Mouse (Mus musculus) cerebellum, postnatal 25 days (tissue): Measurements from ENCODE around the gene Crybg2.

Experiments
- DNase-seq, 2 experiments: peaks; one replicate each; pipeline ENCODE4 v3.0.0; 2021; ENCODE audit warnings: mixed read lengths in 2 of 2

Crybg2 gene

DNA sequence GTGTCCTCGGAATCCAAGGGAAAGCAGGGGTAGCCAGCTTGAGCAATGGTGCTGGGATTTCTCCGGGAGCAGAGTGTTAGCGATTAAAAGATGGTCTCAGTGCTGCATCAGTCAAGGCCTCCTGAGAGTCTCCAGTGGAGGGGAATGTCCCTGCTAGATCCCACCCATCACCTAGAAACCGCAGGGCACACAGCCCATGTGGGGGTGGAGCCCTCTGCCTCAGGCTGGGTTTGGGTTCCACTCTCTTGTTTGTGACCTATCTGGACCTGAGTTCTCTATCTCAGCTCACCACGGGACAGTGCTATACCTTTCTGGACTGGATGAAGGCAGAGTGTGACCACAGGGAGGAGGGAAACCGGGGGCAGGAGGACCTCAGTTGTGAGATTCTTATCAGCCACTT lies 1.7 kb upstream of the Crybg2 start:
- no peak for DNase-seq

DNA sequence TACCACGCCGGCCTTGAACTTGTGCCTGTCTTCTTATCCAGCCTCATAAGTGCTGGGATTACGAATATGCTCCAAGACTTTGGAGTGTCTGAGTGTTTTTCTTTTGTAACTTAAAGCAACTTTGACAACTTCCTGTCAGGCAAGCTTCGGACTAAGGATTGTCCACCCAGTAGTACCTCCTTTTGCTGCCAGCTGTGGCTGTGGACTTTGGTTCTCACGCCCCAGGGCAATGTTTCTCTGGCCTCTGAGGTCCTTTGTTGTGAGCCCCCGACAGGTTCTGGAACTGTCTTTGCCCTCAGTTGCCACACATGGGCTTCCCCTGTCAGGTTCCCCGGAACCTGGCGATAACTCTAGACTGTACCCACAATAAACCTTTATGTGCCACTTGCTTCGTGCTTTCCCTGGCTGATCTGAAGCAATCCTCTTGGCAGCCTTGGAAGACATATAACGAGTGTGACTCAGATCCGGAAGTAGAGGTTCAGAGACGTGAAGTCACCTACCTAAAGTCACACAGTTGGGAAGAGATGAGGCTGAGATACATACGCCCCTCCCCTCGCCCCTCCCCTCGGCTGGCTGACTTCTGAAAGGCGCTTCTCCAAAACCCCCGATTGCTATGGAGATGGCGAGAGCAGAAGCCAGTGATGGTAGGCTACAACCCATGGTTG lies 683 bp downstream of the Crybg2 start:
- DNase-seq = no peak

DNA sequence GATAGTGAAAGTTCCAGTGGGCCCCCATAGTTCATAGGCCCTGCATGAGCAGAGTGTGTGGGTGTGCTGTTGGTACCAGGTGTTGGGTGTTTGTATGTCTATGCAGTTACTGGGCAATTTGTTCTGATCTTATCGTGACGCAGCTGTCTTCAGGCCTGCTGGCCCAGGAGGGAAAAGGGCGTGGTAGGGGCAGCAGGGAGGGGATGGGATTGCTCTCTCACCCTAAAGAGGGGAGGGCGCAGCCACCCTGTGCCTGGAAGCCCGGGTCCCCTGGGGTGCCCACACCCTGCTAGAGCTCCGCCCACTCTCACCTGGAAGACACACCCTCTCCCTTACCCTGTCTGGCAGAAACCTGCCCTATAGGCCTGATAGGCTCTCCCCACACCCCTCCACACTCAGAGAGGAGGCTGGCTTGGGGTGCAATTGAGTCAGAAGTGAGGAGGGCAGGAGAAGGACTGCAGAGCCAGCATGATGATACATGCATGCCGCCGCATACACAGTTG lies 1.4 kb downstream of the Crybg2 start:
- DNase-seq = no peak

DNA sequence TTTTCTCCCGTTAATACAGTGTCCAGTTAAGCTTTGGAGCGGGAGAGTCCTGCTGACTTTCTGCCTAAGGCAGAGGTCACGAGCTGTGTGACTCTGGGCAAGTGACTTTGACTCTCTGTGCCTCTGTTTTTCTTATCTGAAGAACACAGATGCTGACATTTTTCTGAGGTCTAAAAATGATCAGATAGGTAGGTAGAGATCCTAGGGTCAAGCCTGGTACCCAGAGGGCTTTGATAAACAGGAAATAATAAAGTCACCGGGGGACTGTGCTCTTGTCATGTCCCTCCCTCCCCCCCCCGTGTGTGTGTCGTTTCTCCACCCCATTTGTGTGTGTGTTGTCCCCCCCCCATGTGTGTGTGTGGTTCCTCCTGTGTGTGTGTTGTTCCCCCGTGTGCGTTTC lies 1.9 kb downstream of the Crybg2 start:
- no peak for DNase-seq

DNA sequence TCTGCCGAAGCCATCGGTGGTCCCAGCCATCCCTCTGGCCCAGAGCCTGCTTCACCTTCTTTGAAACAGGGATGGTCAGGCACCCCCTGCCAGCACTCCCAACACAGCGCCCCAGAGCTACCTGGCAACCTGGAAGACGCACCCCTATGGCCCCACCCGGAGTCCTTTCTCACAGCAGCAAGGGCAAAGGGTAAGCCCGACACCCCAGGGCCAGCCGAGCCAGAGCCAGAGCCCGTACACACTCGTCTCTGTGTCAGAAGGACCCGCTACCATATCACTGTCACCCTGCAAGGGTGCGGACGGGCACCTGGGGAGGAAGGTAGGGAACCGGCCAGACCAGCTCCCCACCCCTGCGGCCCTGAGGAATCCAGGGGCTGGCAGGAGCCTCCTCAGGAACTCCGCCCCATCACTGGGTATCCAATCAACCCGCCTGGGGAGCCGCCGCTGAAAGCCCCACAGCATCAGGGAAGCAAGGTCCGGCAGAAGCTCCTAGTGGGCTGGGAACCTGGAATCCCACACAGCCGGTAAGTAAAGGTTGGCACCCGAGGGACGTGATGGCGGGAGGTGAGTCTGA lies 4.9 kb downstream of the Crybg2 start:
- DNase-seq = no peak

DNA sequence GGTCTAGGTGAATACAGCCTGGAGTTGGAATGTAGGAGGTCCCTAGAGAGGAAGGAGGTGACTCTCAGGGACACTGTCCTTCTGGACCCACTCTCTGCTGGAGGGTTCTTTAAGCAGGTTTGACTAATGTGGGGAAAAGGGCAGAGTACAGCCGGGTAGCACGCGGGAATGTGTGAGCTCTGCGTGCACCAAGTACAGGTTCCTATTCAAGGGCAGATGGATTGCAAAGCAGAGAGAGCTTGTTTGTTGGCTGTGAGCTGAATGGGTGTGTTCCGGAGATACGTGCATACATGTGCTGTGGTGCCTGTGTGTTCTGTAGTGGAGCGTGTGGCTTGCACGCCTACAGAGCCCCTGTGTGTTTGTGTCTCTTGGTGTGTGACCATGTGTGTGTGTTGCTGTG lies 6.8 kb downstream of the Crybg2 start:
- no peak for DNase-seq

DNA sequence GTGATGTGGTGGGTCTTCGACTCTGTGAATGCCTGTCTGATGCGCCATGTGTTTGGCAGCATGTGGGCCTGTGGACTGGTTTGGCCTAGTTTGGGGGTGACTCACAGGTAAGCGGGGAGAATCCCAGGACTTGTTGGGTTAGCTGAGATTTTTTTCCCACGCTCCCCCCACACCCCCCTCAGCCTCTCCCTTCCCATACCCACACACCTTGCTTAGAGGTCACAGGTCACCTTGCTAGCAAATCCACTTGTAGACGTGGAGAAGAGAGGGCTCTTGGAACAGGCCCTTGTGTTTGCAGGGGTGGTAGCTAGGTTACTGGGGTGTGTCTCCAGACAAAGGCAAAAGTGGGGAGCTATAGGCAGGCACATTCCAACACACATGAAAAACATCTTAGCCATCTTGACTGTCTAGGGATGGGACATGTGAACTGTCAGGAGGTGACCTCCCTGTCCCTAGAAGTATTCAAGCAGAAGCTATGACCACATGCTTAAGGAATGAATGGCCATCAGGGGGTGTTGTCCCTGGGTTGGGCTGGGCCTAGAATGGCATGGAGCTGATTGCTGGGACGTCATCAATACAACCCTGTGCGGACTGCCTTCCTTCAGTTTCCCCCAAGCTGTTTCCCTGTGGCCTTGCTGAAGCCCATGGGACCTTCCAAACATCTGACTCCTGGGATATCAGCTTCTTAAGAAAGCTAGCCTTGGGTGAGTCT lies 7.4 kb downstream of the Crybg2 start:
- DNase-seq = no peak

DNA sequence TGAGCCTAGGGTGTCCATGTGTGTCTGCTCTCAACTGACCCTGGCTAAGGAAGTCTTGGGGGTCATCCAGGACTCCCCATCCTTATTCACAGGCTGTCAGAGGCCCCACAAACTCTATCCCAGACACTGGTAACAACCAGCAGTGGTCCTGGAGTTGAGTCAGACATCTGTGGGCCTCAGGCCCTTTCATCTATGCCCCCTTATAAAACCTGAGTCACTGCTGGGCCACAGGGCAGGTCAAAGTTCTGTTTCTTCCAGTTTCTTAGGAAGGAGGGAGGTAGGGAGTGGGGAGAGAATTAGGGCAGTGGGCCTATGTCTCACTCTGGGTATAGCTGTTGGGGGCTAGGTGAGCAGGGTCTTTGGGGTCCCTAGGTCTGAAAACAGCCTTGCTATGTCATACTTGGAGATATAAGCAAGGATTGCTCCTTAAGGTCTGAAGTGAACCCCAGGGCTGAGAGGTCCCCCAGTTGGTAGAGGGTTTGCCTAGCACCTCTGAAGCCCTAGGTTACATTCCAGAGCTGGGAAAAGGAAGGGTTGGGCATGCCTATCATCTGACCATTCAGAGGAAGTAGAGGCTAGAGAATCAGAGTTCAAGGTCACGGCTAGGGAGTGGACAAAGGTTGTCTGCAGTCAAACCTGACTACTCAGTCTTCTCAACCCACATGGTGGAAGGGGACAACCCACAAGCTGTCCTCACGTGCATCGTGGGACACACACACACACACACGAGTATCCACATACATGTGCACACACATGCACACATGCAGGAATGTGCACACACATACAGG lies 8.4 kb downstream of the Crybg2 start:
- no peak for DNase-seq

DNA sequence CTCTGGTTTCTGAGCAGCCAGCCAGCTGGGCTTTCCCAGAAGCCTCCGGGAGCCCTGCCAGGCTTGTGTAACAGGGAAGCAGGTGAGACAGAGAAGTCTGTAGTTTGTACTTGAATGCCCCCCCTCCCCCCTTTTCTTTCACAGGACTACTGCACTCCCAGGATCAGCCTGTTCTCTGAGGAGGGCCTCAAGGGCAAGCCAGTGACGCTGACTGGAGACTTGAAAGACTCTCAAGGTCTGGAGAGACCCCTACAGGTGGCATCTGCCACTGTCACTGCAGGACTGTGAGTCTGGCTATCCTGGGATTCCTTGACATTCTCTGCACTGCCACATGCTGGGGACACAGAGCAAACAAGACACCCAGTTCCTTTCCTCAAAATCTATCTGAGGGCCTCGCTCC lies 18.1 kb downstream of the Crybg2 start:
- peak; percentile 24 to 57 for DNase-seq

DNA sequence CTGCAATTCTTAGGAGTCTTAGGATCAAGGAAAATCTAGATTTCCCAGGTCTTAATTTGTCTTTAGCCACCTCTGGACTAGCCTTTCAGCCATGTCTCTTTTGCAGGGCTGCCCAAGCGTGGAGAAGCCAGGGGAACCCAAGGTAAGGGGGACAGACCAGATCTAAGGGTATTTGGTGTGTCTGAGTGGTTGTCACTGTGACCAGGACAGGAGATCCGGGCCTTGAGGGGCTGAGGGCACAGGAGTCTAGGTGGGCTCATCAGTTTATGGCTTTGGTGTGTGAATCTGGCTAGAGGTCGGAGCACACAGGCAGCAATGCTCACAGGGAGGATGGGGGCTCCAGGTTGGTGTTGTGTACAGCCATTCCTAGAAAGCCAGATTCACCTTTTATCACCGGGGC lies 20.1 kb downstream of the Crybg2 start:
- no peak for DNase-seq

DNA sequence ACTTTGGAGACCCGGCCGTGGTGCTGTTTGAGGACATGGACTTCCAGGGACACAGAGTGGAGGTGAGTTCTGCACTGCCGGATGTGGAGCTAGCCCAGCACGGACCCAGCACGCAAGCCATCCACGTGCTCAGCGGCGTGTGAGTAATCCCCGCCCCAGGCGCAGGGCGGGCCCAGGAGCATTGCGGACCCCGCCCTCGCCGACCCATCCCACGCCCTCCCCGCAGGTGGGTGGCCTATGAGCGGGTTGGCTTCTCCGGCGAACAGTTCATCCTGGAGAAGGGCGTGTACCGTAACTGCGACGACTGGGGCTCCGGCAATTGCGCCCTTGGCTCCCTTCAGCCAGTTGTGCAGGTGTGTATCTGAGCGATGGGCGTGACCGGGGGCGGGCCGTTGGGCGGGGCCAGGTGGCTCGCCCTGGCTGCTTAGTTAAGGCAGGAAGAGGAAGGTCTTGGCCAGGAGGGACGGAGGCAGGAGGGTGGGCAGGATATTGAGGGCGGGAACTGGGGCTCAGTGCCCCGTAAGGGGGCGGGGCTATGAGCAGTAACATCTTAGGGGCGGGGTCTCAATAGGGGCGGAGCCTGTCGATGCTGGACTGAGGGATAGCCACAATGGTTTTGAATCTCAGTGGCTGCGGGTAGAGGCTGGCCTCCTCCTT lies 21.2 kb downstream of the Crybg2 start:
- DNase-seq = peak; percentile 54 to 59

DNA sequence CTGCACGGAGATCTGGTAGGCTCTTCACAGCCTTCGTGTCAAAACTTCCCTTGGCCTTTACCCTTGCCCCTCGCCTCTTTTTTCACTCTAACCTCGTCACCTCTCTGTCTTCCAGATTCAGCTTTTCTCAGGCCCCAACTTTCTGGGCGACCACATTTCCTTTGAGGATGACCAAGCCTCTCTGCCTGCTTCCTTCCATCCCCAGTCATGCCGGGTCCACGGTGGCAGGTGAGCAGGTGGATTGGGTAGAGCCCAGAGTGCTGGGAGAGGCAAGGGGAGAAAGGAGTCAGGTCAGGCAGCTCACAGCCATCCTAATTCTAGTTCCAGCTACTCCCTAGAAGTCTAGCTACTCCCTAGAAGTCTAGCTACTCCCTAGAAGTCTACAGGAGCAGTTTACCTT lies 21.8 kb downstream of the Crybg2 start:
- no peak for DNase-seq

DNA sequence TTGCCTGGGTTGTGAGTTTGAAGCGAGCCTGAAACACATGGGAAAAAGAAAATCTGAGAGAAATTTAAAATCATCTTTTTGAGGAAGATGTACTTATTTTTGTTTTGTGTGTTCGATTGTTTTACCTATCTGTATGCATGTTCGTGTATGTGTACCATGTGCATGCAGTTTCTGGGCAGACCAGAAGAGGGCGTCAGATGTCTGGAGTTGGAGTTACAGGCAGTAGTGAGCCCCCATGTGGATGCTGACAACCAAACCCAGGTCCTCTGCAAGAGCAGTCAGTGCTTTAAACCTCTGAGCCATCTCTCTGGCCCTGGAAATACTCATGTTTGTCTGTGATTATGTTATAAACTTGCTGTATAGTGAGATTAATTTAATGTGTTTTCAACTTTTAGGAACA lies 24.4 kb downstream of the Crybg2 start:
- no peak for DNase-seq

DNA sequence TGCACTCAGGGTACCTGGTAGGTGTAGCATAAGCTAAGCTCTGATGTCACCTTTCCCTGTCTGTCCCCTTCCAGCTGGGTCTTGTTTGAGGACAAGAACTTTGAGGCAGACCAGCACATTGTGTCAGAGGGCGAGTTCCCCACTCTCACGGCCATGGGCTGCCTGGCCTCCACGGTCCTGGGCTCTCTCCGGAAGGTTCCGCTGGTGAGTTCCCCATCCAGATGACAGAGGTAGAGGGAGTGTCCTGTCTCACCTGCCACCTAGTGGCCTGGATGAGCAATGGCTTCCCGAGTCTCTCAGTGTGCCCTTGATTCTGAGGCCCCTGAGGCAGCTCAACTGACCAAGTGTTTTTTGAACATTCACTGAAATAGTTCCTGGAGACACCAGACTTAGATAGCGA lies 26.8 kb downstream of the Crybg2 start:
- DNase-seq = peak; percentile 63 to 71

DNA sequence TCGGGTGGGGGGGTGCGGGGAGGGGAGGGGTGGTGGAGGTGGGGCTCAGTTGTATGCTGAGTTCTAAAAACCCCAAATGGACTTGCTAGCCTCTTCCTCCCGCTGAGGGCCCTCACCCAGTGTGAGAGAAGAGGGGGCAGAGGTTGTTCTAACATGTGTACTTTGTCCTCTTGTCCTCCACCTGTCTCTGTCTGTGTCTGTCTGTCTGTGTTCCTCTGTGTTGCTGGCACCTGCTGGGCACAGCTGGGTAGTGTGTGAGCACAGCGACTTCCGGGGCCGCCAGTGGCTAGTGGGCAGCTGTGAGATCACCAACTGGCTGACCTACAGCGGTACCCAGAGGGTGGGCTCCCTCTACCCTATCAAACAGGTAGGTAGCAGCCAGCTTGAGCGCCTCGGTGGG lies 28.4 kb downstream of the Crybg2 start:
- DNase-seq = no peak

DNA sequence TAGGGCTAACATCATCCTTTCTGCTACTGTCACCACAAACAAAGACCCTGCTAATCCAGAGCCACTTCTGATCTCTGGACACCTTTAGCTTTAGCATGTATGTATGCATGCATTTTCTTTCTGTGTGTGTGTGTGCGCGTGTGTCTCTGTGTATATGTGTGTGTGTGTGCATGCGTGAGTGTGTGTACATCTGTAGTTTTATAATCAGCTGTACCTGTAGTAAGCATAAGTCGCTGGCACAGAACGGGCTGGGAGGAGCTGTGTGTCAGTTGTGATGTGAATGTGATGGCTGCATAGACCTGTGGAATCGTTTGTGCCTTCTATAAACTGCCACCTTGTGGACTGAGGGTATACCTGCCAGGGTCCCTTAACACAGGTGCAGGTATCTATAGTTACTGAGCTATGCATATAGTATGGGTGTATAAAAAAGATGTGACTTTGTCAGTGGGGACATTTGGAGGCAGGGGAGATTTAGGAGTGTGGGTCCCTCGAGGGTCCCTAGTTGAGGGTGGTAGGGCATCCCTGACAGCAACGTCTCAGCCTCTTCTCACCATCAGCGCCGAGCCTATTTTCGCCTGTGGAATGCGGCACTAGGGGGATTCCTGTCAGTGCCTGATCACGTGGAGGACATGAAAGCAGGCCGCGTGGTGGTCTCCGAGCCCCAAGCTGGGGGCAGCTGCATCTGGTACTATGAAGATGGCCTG lies 30.1 kb downstream of the Crybg2 start:
- no peak for DNase-seq

DNA sequence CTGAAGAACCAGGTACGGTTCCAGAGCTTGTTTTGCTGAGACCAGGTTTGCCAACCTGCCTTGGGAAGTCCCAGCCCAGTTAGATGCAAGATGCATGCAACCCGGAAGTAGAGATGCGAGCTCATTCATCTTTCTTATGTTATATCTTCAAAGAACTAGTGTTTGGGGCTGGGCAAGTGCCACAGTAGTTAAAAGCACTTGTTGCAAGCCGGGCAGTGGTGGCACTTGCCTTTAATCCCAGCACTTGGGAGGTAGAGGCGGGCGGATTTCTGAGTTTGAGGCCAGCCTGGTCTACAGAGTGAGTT lies 30.6 kb downstream of the Crybg2 start:
- no peak for DNase-seq

DNA sequence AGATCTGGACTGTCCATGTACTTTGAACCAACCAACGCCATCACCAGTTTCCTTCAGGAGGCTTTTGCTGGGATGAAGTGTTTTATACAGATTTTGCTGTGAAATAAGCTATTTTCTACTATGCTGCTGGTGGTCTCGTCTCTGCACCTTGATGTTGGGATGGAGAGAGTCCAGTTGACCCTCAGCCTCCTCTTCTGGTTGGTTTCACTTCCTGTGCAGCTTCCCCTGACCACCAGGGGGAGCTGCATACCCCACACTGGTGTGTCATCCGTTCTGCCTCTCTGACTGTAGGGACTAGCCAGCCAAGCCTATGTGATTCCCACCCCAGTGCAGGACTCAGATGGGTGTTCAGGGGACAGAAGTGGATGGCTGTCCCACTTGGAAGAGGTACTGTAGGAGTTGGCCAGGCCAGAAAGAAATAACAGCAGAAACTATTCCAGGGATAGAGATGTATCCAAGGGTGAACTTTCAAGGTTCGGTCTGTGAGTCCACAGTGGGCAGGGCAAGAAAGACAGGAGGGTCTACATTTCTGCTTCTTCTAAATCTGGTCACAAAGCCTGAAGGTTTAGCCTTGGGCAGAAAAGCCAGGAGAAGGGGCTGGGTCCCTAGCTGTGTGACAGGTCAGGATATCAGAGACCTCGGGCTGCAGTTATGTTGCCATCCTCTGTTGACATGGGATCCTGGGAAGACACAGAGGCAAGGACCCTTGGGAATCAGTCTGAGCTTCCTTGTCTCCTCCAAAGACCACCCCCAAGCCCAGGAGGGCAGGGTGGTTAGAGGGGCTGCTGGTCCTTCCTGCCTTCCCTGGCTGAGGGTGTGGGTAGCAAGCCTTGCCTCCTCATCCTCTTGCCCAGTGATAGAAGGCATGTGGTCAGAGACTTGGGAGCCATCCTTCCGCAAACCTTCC lies 32.0 kb downstream of the Crybg2 start:
- DNase-seq = peak; percentile 36 to 60

DNA sequence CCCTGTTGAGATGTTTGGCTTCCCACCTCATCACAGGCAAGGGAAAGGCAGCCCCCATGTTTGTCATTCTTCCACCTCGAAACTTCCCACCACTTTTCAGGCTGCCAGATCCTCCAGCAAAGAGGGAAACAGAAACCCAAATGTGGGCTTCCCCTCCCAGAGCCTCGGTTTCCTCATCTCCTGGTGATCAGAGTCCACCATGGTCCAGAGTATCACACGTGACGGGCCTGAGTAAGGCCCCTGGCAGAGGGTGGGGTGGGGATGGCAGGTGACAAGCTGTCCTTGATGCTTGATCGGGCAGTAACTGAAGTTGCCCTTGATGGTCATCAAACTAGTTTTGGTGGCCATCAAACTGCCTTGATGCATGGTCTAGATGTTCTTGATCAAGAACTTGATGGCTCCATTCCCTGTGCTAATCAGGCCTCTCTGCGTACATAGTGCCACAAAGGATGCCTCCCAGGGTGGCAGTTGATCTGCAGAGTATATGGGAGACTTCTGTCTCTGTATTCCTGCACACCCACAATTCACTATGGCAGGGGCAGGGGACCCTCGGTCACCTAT lies 33.5 kb downstream of the Crybg2 start:
- no peak for DNase-seq

DNA sequence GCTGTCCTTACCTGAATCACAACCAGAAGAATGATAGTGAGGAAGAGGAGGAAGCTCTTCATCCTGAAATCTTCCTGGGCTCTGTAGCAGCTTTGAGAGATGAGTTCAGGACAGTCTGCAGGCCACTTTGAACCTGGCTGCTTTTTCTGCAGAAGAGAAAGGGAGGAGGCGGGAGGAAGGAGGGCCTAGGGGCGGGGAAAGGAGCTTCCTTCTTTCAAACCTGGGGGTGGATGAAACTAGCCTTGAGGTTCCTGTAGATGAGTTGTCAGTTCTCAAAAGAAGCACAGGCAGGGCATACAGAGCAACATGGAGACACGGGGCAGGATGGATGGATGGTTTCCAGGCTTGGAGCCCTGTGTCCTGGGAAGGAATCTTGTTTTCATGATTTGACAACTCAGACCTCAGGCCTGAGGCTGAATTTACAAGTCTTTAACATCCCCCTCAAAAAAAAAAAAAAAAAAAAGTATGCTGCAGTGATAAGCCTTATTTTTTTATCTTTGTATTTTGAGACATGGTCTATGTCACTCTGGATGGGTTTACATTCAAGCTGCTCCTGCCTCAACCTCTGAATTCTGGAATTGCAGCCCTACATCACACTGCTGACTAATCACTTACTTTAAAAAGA lies 34.4 kb downstream of the Crybg2 start, which contains the start of gene Cd52:
TSS of gene Cd52 (minus strand) at position 160 of the 625 bp plus-strand sequence.
- DNase-seq = no peak
